Mouse (Mus musculus) gastrocnemius, adult 18-20 months (tissue): Measurements from ENCODE around the gene Desi1. TPM values are rescaled to one million over a fixed set of nuclear protein-coding genes. Genes with fewer than 3 reads are reported as not detected.

Experiments used
- total RNA-seq, 2 experiments: library from RNA; stranded (reverse); gene quantifications; 2 replicates each; pipeline ENCODE4 v1.2.3; 2021

Desi1 gene
- total RNA-seq, 2 experiments from 2014 or later = 16.7 to 17.6 TPM

Other genes with a start within 250 kb of the Desi1 start
- gene Tef, start 231.4 kb downstream of the Desi1 start, total RNA-seq = 100 to 1,000 TPM; 124 to 160 TPM
- gene Tob2, start 175.1 kb downstream of the Desi1 start, total RNA-seq = 100 to 1,000 TPM in 1 of 2 experiments, 10 to 100 TPM in 1; 89.1 to 174 TPM
- gene Phf5a, start 162.0 kb downstream of the Desi1 start, total RNA-seq = 10 to 100 TPM; 35.5 to 35.7 TPM
- 1,000 to 10,000 TPM; 1,165 to 1,199 TPM for gene Aco2, start 161.6 kb downstream of the Desi1 start, total RNA-seq
- 1 to 10 TPM; 5.8 to 7.2 TPM for gene Polr3h, start 107.6 kb downstream of the Desi1 start, total RNA-seq
- gene Csdc2, start 97.1 kb downstream of the Desi1 start, total RNA-seq = 1 to 10 TPM; 1.0 to 1.5 TPM
- gene Pmm1, start 72.9 kb downstream of the Desi1 start, total RNA-seq = 10 to 100 TPM; 14.1 to 16.7 TPM
- gene 1700029P11Rik, start 53.3 kb downstream of the Desi1 start, total RNA-seq = not detected
- 10 to 100 TPM; 22.9 to 25.3 TPM for gene Xrcc6, start 46.0 kb downstream of the Desi1 start, total RNA-seq
- gene Snu13, start 13.7 kb upstream of the Desi1 start, total RNA-seq = 10 to 100 TPM; 48.7 to 51.4 TPM
- gene 4930407I10Rik, start 25.3 kb upstream of the Desi1 start, total RNA-seq = not detected
- under 1 TPM in 1 of 2 experiments, not detected in 1; 0.09 TPM for gene Mei1, start 36.1 kb upstream of the Desi1 start, total RNA-seq
- 10 to 100 TPM in 1 of 2 experiments, 1 to 10 TPM in 1; 8.8 to 10.1 TPM for gene Ccdc134, start 94.1 kb upstream of the Desi1 start, total RNA-seq
- gene Srebf2, start 113.3 kb upstream of the Desi1 start, total RNA-seq = 10 to 100 TPM in 1 of 2 experiments, 1 to 10 TPM in 1; 9.9 to 12.9 TPM
- gene Shisa8, start 179.0 kb upstream of the Desi1 start, total RNA-seq = not detected
- not detected for gene Tnfrsf13c, start 190.5 kb upstream of the Desi1 start, total RNA-seq
- gene Cenpm, start 210.9 kb upstream of the Desi1 start, total RNA-seq = not detected
- not detected for gene 1500009C09Rik, start 218.5 kb upstream of the Desi1 start, total RNA-seq
- gene Sept3, start 241.0 kb upstream of the Desi1 start, total RNA-seq = under 1 TPM; 0.32 to 0.55 TPM